Mouse (Mus musculus) spleen, adult 2 months (tissue): ENCODE data around the gene Lsg1.

Experiments
- CTCF ChIP-seq: fragments of 200-500 bp; IDR thresholded peaks from 2 replicates; pipeline ENCODE4 v1.5.1; 2011; ENCODE audit warnings: mild to moderate bottlenecking, inconsistent platforms; ENCODE audit not compliant: insufficient read depth, insufficient read length, insufficient replicate concordance; ENCODE audit errors: extremely low read depth
- POLR2A ChIP-seq: fragments of 200-500 bp; IDR thresholded peaks from 2 replicates; pipeline ENCODE4 v1.6.1; 2011; ENCODE audit warnings: low read depth, low read length, inconsistent platforms

DNA sequence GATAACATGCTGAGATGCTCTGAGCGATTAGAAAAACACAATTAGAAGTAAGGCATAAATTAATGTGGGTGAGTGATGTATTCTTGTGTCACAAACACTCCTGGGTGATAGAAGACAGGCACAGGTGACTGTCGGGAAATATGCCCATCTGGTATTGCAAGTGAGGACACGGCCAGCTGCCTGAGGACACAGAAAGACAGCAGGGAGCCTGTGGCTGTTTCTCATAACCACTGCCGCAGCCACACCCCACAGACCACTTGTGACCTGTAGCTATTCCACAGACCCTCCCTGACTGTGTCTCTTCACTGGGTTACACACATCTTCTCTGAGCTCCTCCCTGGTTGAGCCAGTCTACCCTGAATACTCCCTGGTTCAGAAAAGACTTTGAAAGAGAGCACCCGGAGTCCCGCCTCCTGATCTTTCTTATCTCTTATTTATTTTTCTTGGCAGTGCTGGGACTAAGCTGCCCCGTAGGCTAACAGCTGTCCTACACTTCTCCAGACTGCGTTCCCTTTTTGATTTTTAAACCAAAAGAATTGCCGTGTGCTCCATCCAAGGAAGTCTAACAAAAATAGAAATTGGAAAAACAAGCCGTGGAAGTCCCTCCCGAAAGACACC is 69.6 kb downstream of the Lsg1 start:
- TF ChIP-seq CTCF (no peak), POLR2A (no peak)
